Mouse (Mus musculus) cerebellum, adult 9-11 months (tissue): Measurements from ENCODE around the gene Poldip3.
"Not testable (repeated sequence)": the region's sequence is repeated elsewhere in the genome, so short reads cannot be mapped to it uniquely, and the experiment has no call there.

Experiments used
- DNase-seq: peaks from one replicate; pipeline ENCODE4 v3.0.0; 2022

The Poldip3 gene

DNA sequence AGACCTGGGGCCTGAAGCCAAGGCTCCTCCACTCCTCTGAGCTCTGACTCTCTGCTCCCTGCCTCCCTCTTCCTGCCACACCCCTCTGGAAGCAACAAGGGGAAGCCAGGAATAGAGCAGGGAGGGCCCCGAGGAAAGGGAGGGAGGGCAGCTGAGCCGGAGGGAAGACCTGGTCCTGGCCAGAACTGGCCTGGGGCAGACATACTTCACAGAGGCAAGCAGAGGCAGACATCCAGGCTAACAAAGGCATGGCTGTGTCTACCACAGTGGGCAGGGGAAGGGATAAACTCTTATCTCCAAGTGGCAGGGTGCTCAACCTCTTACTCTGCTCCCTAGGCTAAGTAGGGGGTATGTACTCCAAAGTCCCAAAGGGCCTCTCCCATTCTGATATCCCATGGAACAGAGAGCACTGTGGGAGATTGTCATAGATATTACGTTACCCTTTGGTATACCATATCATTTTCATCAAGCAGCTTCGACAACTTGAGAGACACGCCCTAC lies 15.8 kb upstream of the Poldip3 start:
- peak; percentile 12 for DNase-seq

DNA sequence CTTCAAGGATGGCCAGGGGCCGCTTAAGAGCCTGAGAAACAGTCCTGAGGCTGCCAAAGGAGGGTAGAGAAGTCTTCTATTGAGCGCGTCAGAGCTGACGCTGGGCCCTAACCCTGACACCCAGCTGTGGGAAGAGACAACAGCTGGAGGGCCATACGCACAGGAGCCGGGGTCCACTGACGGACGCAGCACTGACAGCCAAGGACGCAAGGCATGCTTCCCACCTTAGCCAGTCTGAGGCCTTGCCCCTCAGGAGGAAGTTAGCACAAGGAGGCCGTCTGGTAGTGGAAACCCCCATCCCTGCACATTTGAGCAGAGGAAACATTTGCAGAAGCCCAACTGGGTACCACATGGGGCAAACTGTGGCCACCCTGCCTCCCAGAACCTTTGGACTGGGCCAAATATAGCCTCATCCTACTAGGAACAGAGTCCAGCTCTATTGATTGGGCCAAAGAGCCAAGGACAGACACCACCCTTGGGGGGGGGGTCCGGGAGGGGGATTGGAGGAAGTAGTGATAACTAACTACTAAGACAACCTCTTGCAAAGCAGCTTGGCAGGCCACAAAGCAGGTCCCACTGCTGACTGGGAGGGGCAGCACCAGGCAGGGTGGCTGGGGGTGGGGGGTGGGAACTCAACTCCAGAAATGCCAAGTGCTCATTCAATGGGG lies 13.8 kb upstream of the Poldip3 start:
- peak; percentile 14 for DNase-seq

DNA sequence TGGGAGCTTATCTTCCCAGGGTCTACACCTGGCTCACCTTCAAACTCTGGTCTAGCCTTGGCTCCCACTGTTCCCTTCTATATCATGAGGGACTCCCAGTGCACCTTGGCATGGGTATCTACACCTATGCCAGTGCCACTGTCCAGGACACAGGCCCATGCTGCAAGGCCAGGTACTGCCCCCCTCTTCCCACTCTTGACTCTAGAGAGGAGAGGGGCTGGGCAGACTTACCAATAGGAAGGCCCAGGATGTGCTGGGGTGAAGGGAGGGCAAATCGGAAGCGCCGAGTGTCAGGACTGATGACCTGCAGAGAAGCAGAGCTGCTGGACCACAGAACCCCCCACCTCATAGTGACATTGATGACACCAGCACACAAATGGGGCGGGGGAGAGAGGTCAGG lies 12.8 kb upstream of the Poldip3 start:
- no peak for DNase-seq

GRCm38 (mm10) chr15:83161062-83161748 lies 12.0 kb upstream of the Poldip3 start:
- DNase-seq: no peak

DNA sequence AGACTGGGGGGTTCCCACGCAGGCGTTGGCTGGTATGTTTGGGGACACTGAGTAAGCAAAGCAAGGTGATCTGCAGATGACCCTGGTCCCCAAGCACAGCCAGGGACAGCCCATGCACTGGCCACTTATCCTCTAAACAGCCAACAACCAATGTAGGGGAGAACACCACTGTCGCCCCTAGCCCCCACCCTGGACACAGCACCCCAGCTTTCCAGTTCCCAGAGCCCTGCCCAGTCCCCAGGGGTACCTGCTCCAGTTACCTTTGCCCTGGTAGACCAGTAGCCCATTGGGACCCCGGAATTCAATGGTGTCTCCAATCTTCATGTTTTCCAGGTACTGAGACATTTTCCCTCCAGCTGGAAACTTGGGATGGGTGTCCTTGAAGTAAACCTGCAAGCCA lies 11.4 kb upstream of the Poldip3 start:
- no peak for DNase-seq

GRCm38 (mm10) chr15:83159823-83160222 lies 10.6 kb upstream of the Poldip3 start:
- DNase-seq: no peak

DNA sequence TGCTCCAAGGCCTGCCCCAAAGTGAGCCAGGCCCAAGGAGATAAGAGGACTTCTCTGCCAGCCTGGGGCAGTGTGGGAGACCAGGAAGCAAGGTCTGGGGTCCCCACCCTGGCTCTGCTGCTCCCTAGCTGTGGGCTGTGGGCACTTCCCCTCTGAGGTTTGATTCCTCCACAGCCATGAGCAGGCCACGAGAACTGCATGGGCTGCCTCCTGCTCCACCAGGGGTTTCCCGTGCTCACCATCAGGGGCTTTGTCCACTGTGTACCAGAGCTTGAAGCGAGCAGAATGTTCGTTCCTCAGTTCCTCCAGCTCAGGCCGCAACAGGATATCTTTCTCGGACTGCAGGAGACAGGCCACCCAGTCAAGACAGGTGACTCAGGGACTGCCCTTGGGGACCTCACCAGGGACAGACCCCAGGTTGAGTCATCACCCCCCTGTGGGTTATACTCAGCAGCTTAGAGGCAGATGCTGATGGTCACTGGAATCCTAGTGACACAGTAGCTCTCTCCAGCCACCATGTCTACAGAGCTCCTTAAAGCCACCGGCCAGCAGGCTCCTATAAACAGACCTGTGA lies 9.5 kb upstream of the Poldip3 start:
- no peak for DNase-seq

DNA sequence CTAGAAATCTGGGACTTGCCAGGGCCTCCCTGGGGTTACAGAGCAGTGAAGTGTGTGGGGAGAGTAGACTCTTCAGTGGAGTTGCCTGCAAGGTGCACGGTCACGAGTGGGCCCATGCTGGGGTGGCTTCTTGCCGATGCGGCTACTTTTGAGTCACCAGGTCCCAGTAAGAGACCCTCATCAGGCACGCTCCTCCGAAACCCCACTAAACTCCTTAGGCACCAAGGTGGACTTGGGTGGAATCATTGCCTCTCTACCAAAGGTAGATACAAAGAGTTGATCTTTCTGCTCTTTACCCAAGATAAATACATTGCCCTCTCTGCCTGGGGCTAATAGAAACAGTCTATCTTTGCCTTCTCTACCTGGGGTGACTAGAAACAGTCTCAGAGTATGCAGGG lies 8.5 kb upstream of the Poldip3 start:
- DNase-seq: no peak

DNA sequence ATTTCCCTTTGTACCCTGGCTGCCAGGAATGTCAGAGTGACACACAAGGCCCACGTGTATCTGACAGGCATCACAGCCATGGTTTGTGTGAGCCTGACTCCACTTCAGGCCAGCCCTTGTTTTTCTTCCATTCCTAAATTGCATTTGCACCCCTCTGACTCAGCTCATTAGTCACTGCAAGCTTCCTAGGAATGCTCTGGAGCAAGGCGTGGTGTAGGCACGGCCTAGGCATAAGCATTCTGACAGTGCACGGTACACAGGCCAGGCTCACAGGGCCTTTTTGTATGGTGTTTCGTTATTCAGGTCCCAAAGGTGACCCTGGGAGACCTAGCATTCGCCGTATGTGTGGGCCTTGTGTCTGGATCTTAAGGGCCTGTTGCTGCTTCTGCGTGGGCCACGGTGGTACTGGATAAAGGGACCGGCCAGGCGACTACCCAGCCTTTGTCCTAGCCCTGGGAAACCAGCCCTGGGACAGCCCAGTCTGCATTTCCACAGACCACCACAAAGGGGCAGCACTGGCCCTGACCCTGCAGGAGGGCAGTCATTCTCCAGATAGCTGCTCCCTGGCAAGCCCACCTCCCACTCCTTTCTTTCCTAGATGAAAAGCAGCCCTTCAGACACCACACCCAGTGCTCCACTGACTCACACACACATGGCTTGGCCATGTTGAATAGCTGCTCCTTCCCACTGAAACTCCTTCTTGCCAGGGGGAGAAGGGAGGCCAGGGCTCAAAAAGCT lies 7.9 kb upstream of the Poldip3 start:
- no peak for DNase-seq

DNA sequence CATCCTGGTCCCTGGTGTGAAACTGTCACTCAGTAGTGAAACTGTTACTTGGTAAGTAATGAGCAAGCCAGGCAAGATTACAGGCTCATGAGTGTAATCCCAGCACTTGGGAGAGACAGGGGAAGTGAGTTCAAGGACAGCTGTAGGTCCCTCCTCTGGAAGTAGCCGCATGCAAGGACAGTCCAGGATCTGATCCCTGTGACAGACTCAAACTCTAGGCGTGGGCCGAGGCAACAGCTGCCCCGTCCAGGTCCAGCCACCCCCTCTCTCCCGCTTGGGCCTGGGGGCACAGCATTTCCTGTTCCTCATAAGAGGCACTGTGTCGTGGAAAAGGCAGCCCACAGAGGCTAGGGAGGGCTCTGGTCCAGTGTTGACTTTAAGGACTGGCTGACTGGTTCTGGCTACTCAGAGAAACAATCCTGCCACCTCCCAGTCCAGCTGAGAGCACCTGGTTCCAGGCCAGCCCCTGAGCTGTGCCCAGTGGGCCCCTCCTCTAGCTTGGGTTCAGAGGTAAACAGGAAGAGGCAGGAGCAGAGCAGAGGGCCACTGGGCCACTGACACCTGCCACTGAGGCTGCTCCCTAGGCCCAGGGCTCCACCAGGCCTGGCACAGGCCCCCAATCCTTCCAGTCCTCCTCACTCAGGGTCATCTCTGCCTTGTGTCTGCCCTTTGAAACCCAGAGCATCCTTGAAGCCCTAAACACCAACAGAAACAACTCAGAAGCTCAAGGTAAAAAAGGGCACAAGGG lies 6.7 kb upstream of the Poldip3 start:
- DNase-seq: no peak

DNA sequence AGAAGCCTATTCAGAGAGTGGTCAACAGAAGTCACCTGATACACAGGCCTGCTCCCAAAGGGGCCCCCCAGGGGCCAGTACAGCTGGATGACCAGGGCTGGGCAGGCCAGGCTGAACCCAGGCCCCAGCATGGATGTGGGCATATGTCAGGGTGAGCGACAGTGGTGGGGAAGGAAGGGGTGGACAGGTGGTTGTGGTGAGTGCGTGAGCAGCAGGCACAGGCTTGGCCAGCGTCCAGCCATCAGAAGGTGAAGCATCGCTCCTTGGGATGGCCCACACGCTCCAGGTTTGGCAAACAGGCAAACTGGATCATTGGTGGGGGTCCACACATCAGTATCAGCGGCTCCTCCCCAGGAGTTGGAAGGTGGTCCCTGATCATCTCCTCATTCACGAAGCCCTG lies 5.1 kb upstream of the Poldip3 start:
- no peak for DNase-seq

GRCm38 (mm10) chr15:83150694-83151093 lies 1.5 kb upstream of the Poldip3 start:
- peak; percentile 47 for DNase-seq

DNA sequence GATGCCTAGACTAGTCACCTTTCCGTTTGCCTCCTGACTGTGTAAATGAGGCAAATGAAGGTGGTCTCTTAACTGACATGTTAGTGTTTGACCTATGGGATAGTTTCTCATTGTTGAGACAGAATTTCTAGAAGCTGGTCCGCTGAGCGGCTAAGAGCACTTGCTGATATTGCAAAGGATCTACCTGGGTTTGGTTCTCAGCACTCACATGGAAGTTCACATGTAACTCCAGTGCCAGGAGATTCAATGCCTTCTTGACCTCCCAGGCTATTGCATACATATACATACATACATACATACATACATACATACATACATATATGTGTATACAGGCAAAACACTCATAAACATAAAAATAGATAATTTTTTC lies 874 bp upstream of the Poldip3 start:
- DNase-seq: no peak

GRCm38 (mm10) chr15:83148801-83149195 lies 386 bp downstream of the Poldip3 start:
- DNase-seq: no peak

DNA sequence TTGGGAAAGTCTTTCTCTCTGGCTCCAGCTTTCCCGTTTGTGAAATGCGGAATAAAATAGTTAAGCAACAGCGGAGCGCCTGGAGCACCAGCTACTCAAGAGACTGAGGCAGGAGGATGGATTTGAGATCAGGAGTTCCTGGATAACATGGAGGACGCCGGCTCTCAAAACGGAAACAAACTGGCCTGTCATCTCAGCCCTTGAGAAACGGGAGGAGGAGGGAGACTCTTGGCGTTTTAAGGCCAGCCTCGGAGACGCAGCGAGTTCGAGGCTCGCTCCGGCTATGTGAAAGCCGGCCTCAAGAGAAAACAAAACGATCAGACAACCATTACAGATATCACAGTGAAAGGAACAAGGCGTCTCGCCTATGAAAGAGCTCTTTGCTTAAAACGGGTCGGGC lies 789 bp downstream of the Poldip3 start:
- no peak for DNase-seq

DNA sequence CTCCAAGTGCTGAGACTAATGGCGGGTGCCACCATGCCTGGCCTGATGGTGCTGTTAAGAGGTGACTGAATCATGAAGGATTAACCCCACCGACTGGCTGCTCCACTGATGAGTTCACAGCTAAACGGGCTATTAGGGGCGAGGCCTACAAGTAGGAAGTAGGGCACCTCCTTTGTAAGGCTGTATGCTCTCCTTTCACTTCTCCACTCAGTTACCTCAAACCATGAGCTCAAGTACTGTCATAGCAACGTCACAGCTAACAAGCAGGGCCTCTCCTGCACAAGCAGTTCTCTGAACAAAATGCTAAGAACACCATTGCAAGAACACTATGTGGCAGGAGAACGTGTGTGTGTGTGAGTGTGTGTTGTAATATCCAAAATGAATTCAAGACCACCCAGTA lies 3.6 kb downstream of the Poldip3 start:
- no peak for DNase-seq

GRCm38 (mm10) chr15:83142861-83143260 lies 6.3 kb downstream of the Poldip3 start:
- no peak for DNase-seq

DNA sequence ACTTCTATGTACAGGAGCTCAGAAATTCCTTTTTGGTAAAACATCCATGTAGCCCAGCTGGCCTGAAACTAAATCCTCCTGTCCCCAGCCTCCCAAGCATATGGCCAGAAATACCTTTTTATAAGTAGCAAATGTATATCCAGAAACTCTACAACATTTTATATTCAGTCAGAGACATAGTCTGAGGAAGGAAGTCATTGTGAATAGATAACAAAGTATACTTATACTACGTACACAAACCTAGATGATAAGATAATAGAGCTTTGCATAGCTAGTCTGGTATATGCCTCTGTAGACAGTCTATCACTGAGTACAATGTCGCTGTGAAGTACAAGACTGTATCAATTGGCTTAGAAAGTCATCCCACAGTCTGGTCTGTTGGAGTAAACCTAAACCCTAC lies 13.5 kb downstream of the Poldip3 start:
- DNase-seq: no peak

DNA sequence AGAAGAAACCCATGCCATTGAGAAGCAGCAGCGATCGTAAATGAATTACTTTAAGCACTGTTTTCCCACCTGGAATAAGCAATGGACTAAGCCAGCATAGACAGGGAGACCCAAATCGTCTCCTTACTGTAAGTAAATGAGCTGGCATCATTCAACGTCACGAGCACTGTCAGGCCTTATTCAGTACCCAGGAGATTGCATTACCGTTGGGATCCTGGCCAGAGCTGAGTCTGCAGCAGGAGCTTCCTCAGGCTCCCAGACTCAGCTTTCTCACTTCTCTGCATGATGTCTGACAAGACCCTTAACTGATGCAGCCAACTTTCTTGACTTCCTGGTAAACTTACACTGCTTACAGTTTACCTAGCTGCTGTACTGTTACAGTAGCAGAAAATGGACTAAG lies 14.5 kb downstream of the Poldip3 start:
- no peak for DNase-seq

DNA sequence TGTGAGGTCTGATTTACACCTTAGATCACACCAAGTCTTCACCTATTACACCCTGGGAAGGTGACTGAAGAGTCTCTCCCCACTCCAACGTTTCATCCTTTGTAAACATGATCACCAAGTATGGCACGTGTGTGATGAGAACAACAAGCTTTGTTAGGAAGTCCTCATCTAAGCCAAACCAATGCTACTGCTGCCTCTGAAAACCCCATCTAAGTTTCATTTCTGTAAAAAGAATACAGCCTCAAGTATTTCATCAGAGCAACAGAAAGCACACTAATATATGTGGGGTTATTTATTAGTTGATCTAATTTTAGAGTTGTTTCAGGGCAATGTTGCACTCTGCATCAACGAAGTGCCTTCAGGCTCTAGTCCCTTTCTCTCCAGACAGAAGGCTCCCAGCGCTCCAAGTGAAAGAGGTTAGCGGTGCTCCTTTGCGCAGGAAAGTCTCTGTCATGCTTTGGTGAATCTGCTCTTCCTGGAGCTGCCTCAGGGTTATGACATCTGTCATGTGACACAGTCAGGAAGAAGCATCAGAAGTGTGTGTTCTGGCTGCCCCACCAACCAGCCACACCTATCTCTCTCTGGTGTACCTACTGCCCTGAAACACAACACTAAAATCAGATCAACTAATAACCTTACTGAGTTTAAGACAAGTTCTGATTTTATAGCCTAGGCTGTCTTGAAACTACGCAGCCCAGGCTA lies 19.5 kb downstream of the Poldip3 start:
- no peak for DNase-seq

DNA sequence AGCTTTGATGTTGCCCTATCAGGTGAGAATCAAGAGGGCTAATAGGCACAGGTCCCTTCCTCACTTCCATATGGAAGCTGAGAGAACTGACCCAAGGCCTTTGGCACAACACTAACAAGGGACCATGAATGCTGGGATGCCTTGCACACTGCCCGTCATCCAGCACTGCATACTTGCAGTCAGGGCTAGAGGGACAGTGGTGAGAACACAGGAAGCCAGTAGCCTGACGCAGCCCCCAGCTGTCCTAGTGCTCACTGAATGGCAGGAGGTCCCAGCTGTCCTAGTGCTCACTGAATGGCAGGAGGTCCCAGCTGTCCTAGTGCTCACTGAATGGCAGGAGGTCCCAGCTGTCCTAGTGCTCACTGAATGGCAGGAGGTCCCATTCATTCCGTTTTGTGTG lies 22.1 kb downstream of the Poldip3 start:
- DNase-seq: not testable (repeated sequence)

DNA sequence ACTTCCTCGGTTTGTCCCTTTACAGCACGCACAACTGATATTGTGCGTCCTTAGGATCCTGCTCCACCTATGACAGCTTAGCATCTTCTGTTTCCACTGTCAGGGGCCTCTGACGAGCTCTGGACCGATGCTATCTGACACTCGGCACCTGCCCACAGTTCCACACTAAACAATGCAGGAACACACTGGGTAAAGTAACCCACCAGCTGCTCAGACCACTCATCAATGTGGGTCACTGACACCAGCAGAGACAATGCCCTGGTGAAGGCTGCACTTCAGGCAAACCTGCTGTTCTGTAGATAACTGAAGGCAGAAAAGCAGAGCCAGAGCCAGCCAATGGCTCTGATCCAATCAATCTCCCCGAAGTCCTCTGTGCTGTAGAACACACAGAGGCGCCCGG lies 22.6 kb downstream of the Poldip3 start:
- no peak for DNase-seq
